Mouse (Mus musculus): ENCODE results near the gene Gm28048.

Gene Gm28048

GRCm38 (mm10) chr11:22981984-22982757 lies at the start of gene Gm28048, which contains the start of gene Commd1:
TSS of gene Gm28048 (minus strand) at chr11:22982090.
TSS of gene Commd1 (minus strand) at chr11:22982382.
- in situ Hi-C loops (cut with MboI; ENCODE audit: low pct_unique_long_range_greater_than_20kb in 1 of 2, low sequenced_read_pairs in 2 of 2, unreplicated experiment in 1 of 2) = no loop called here

- in situ Hi-C loops (cut with MboI; ENCODE audit: low pct_unique_long_range_greater_than_20kb in 1 of 2, low sequenced_read_pairs in 2 of 2, unreplicated experiment in 1 of 2) = no loop called here
Observed at GRCm38 (mm10) chr11:23029399-23029798, 47.5 kb upstream of the Gm28048 start.

- in situ Hi-C loops (cut with MboI; ENCODE audit: low pct_unique_long_range_greater_than_20kb in 1 of 2, low sequenced_read_pairs in 2 of 2, unreplicated experiment in 1 of 2) = no loop called here
Observed at GRCm38 (mm10) chr11:23028957-23029356, 47.1 kb upstream of the Gm28048 start.

GRCm38 (mm10) chr11:23024169-23024568 lies 42.3 kb upstream of the Gm28048 start:
- in situ Hi-C loops (cut with MboI; ENCODE audit: low pct_unique_long_range_greater_than_20kb in 1 of 2, low sequenced_read_pairs in 2 of 2, unreplicated experiment in 1 of 2) = loop anchor here in 1 of 2 experiments (25.0 kb wide), 1 partner anchor 113 kb away; no protein-coding TSS in a partner anchor

GRCm38 (mm10) chr11:23023155-23023554 lies 41.3 kb upstream of the Gm28048 start:
- in situ Hi-C loops (cut with MboI; ENCODE audit: low pct_unique_long_range_greater_than_20kb in 1 of 2, low sequenced_read_pairs in 2 of 2, unreplicated experiment in 1 of 2) = loop anchor here in 1 of 2 experiments (25.0 kb wide), 1 partner anchor 114 kb away; no protein-coding TSS in a partner anchor

GRCm38 (mm10) chr11:23020841-23021240 lies 39.0 kb upstream of the Gm28048 start:
- in situ Hi-C loops (cut with MboI; ENCODE audit: low pct_unique_long_range_greater_than_20kb in 1 of 2, low sequenced_read_pairs in 2 of 2, unreplicated experiment in 1 of 2) = loop anchor here in 1 of 2 experiments (25.0 kb wide), 1 partner anchor 116 kb away; no protein-coding TSS in a partner anchor

- in situ Hi-C loops (cut with MboI; ENCODE audit: low pct_unique_long_range_greater_than_20kb in 1 of 2, low sequenced_read_pairs in 2 of 2, unreplicated experiment in 1 of 2) = loop anchor here in 1 of 2 experiments (25.0 kb wide), 1 partner anchor 117 kb away; no protein-coding TSS in a partner anchor
Observed at GRCm38 (mm10) chr11:23020116-23020770, 38.4 kb upstream of the Gm28048 start.

- in situ Hi-C loops (cut with MboI; ENCODE audit: low pct_unique_long_range_greater_than_20kb in 1 of 2, low sequenced_read_pairs in 2 of 2, unreplicated experiment in 1 of 2) = loop anchor here in 1 of 2 experiments (25.0 kb wide), 1 partner anchor 119 kb away; no protein-coding TSS in a partner anchor
Observed at GRCm38 (mm10) chr11:23017943-23018342, 36.1 kb upstream of the Gm28048 start.

GRCm38 (mm10) chr11:23014996-23015395 lies 33.1 kb upstream of the Gm28048 start:
- in situ Hi-C loops (cut with MboI; ENCODE audit: low pct_unique_long_range_greater_than_20kb in 1 of 2, low sequenced_read_pairs in 2 of 2, unreplicated experiment in 1 of 2) = loop anchor here in 1 of 2 experiments (25.0 kb wide), 1 partner anchor 122 kb away; no protein-coding TSS in a partner anchor

- in situ Hi-C loops (cut with MboI; ENCODE audit: low pct_unique_long_range_greater_than_20kb in 1 of 2, low sequenced_read_pairs in 2 of 2, unreplicated experiment in 1 of 2) = loop anchor here in 1 of 2 experiments (25.0 kb wide), 1 partner anchor 124 kb away; no protein-coding TSS in a partner anchor
Observed at GRCm38 (mm10) chr11:23013580-23014294, 31.8 kb upstream of the Gm28048 start.

GRCm38 (mm10) chr11:23013096-23013495 lies 31.2 kb upstream of the Gm28048 start:
- in situ Hi-C loops (cut with MboI; ENCODE audit: low pct_unique_long_range_greater_than_20kb in 1 of 2, low sequenced_read_pairs in 2 of 2, unreplicated experiment in 1 of 2) = loop anchor here in 1 of 2 experiments (25.0 kb wide), 1 partner anchor 124 kb away; no protein-coding TSS in a partner anchor

- in situ Hi-C loops (cut with MboI; ENCODE audit: low pct_unique_long_range_greater_than_20kb in 1 of 2, low sequenced_read_pairs in 2 of 2, unreplicated experiment in 1 of 2) = loop anchor here (5.0 to 25.0 kb wide), 2 partner anchors 128 to 258 kb away; no protein-coding TSS in a partner anchor
Observed at GRCm38 (mm10) chr11:23008824-23009200, 26.9 kb upstream of the Gm28048 start.

GRCm38 (mm10) chr11:23008181-23008823 lies 26.4 kb upstream of the Gm28048 start:
- in situ Hi-C loops (cut with MboI; ENCODE audit: low pct_unique_long_range_greater_than_20kb in 1 of 2, low sequenced_read_pairs in 2 of 2, unreplicated experiment in 1 of 2) = loop anchor here (5.0 to 25.0 kb wide), 2 partner anchors 129 to 259 kb away; no protein-coding TSS in a partner anchor

GRCm38 (mm10) chr11:23007481-23008180 lies 25.7 kb upstream of the Gm28048 start, which contains the start of gene Fam161a:
TSS of gene Fam161a (plus strand) at chr11:23007531.
- in situ Hi-C loops (cut with MboI; ENCODE audit: low pct_unique_long_range_greater_than_20kb in 1 of 2, low sequenced_read_pairs in 2 of 2, unreplicated experiment in 1 of 2) = loop anchor here (5.0 to 25.0 kb wide), 2 partner anchors 130 to 260 kb away; no protein-coding TSS in a partner anchor

- in situ Hi-C loops (cut with MboI; ENCODE audit: low pct_unique_long_range_greater_than_20kb in 1 of 2, low sequenced_read_pairs in 2 of 2, unreplicated experiment in 1 of 2) = loop anchor here (5.0 to 25.0 kb wide), 2 partner anchors 130 to 260 kb away; no protein-coding TSS in a partner anchor
Observed at GRCm38 (mm10) chr11:23007166-23007480, 25.2 kb upstream of the Gm28048 start.

GRCm38 (mm10) chr11:23005276-23005675 lies 23.4 kb upstream of the Gm28048 start:
- in situ Hi-C loops (cut with MboI; ENCODE audit: low pct_unique_long_range_greater_than_20kb in 1 of 2, low sequenced_read_pairs in 2 of 2, unreplicated experiment in 1 of 2) = loop anchor here (5.0 to 25.0 kb wide), 2 partner anchors 132 to 262 kb away; no protein-coding TSS in a partner anchor

GRCm38 (mm10) chr11:22998308-22998707 lies 16.4 kb upstream of the Gm28048 start:
- in situ Hi-C loops (cut with MboI; ENCODE audit: low pct_unique_long_range_greater_than_20kb in 1 of 2, low sequenced_read_pairs in 2 of 2, unreplicated experiment in 1 of 2) = loop anchor here in 1 of 2 experiments (10.0 kb wide), 1 partner anchor 486 kb away; no protein-coding TSS in a partner anchor

All from mouse embryonic stem cell (cell line).